Mouse (Mus musculus) intestine, postnatal 0 days (tissue): ENCODE results near the gene Hykk. TPM values are rescaled to one million over a fixed set of nuclear protein-coding genes. Genes with fewer than 3 reads are reported as not detected.

Source experiments
- ATAC-seq: fragments of 200-750 bp; cut with Nextera tagmentation; 2 replicates; pipeline ENCODE4 v1.8.0; 2017; ENCODE audit warnings: mild to moderate bottlenecking, moderate TSS enrichment, moderate library complexity
- H3K27ac ChIP-seq: fragments of 300-500 bp; sonication (generic); 2 replicates; pipeline ENCODE4 v1.5.1; 2014; ENCODE audit warnings: mild to moderate bottlenecking, low read depth, low read length, moderate library complexity
- H3K27me3 ChIP-seq: fragments of 300-500 bp; sonication (generic); replicated peaks from 2 replicates; pipeline ENCODE4 v1.6.1; 2014; ENCODE audit warnings: low read length, mixed read lengths; ENCODE audit not compliant: control insufficient read depth, insufficient read depth
- H3K36me3 ChIP-seq: fragments of 300-500 bp; sonication (generic); 2 replicates; pipeline ENCODE4 v1.6.1; 2014; ENCODE audit warnings: mild to moderate bottlenecking, moderate library complexity; ENCODE audit not compliant: control insufficient read depth, insufficient read depth
- H3K4me1 ChIP-seq: fragments of 300-500 bp; sonication (generic); replicated peaks from 2 replicates; pipeline ENCODE4 v1.6.1; 2014; ENCODE audit warnings: antibody characterized with exemption, low read length, mixed read lengths; ENCODE audit not compliant: control insufficient read depth, insufficient read depth
- H3K4me2 ChIP-seq: fragments of 300-500 bp; sonication (generic); replicated peaks from 2 replicates; pipeline ENCODE4 v1.6.1; 2014; ENCODE audit warnings: low read depth, mild to moderate bottlenecking, moderate library complexity
- H3K4me3 ChIP-seq: fragments of 300-500 bp; sonication (generic); 2 replicates; pipeline ENCODE4 v1.5.1; 2014; ENCODE audit warnings: low read depth, low read length
- H3K9ac ChIP-seq: fragments of 300-500 bp; sonication (generic); 2 replicates; pipeline ENCODE4 v1.6.1; 2014; ENCODE audit warnings: mild to moderate bottlenecking, low read depth, low read length
- H3K9me3 ChIP-seq: fragments of 300-500 bp; sonication (generic); 2 replicates; pipeline ENCODE4 v1.6.1; 2016; ENCODE audit warnings: mixed run types; ENCODE audit not compliant: control insufficient read depth
- CTCF ChIP-seq: sonication (generic); IDR thresholded peaks from 2 replicates; pipeline ENCODE4 v1.5.1; 2016; ENCODE audit warnings: low read depth, mild to moderate bottlenecking, control low read depth, antibody characterized with exemption, moderate library complexity
- WGBS: fragments of 180-500 bp; shearing (Covaris S2); extraction: QIAGEN DNeasy Blood & Tissue Kit; methylation state at CpG from one replicate; pipeline ENCODE4 v1.1.7; 2014; 5-methylcytosine and 5-hydroxymethylcytosine counted together
- polyA plus RNA-seq: library from polyadenylated mRNA; unstranded; fragments of >200 nt; fragmentation: Nextera tagmentation; extraction: Ambion mirVana; gene quantifications from 2 replicates; pipeline ENCODE4 v1.2.1, GENCODE M21; 2015

The Hykk gene
- polyA plus RNA-seq, 1 experiment from 2014 or later, result 1.2 TPM

DNA sequence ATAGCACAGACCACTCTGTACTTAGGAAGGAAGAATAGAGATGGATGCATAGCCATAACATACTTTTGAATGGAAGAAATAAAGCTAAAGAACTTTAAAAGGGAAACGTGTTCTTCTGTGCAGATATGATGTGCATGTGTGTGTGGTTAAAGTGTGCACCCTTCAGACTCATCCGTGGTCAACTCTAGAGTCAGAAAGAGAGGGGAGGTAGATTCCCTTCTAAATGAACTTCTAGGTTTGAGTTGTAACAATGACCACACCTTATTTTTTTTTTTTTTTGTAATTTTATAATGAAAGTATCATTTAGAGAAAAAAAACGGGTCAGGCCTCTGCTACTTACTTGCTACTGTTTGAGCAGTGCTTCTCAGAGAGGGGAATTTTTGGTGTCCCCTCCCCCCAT, 73.3 kb downstream of the Hykk start:
- H3K4me3 ChIP-seq, result no peak overlapping the region
- H3K9ac ChIP-seq, result no peak overlapping the region
- no peak overlapping the region for H3K4me2 ChIP-seq
- no peak overlapping the region for H3K27ac ChIP-seq
- ATAC-seq, result no peak
- no peak for TF ChIP-seq CTCF
- no peaks in the 10 kb centered on the region for H3K4me1 ChIP-seq
- H3K9me3 ChIP-seq, result no peaks in the 10 kb centered on the region
- H3K27me3 ChIP-seq, result no peaks in the 10 kb centered on the region
- H3K36me3 ChIP-seq, result no peaks in the 10 kb centered on the region
- WGBS, result 72% methylated on average over 3 of the region's 3 CpGs

DNA sequence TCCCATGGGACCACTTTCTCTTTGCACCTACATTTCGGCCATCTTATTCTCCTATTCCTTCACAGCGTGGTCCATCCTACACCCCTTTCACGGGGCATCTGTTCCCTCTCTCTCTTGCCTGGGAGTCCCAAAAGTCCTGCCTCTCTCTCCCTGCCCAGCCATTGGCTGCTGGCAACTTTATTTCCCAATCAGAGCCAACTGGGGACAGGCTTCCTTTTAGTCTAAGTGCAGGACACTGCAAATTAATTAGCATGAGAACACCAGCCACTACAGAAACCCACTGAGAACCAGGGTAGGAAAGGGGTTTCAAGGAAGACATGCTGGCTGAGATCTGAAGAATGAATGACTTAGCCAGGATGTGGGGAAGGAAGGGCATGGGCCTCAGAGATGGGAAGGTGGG, 77.3 kb downstream of the Hykk start:
- Histone ChIP-seq H3K4me2 (no peak overlapping the region), H3K36me3 (no peaks in the 10 kb centered on the region), H3K4me3 (no peak overlapping the region), H3K9me3 (no peaks in the 10 kb centered on the region), H3K27ac (no peak overlapping the region), H3K4me1 (no peaks in the 10 kb centered on the region), H3K9ac (no peak overlapping the region), H3K27me3 (no peaks in the 10 kb centered on the region)
- no peak for ATAC-seq
- 59% methylated on average over 3 of the region's 3 CpGs for WGBS
- no peak for TF ChIP-seq CTCF

DNA sequence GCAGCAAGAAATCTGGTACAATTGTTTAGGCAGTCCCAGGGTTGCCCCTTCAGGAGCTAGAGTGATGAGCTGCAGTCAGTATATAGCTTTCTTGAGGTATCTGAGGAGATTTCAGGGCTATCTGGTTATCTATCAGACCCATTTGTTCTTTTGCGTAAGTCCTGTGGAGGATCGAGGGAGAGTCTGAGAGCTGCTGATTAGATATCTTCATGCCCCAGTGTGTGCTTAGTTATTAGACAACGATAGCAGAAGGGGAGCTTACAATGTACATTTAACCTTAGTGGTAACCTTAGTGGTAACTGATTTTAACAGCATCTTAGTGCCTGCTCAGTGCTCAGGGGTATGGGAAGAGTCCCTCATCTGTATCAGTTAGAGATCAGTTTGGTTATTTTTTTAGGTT, 78.6 kb downstream of the Hykk start:
- no peak overlapping the region for H3K9ac ChIP-seq
- WGBS, result 51% methylated on average over 3 of the region's 3 CpGs
- H3K9me3 ChIP-seq, result no peaks in the 10 kb centered on the region
- no peak for TF ChIP-seq CTCF
- no peak overlapping the region for H3K4me2 ChIP-seq
- H3K4me3 ChIP-seq, result no peak overlapping the region
- H3K36me3 ChIP-seq, result no peaks in the 10 kb centered on the region
- no peak for ATAC-seq
- H3K4me1 ChIP-seq, result no peaks in the 10 kb centered on the region
- no peak overlapping the region for H3K27ac ChIP-seq
- no peaks in the 10 kb centered on the region for H3K27me3 ChIP-seq

Other genes starting within 250 kb of the Hykk start
- gene Dnaja4, start 218.4 kb upstream of the Hykk start, polyA plus RNA-seq, result 3.4 and 4.0 TPM in 2 replicates
- 108 and 111 TPM in 2 replicates for gene Wdr61, start 182.8 kb upstream of the Hykk start, polyA plus RNA-seq
- 3.2 and 3.5 TPM in 2 replicates for gene Crabp1, start 152.5 kb upstream of the Hykk start, polyA plus RNA-seq
- gene Ireb2, start 53.5 kb upstream of the Hykk start, polyA plus RNA-seq, result 17.7 and 19.6 TPM in 2 replicates
- 239 and 257 TPM in 2 replicates for gene Psma4, start 33.5 kb downstream of the Hykk start, polyA plus RNA-seq
- gene AY074887, start 33.7 kb downstream of the Hykk start, polyA plus RNA-seq, result 0.41 and 0.47 TPM in 2 replicates
- gene Chrna5, start 63.6 kb downstream of the Hykk start, polyA plus RNA-seq, result 1.0 and 1.3 TPM in 2 replicates
- gene Chrna3, start 109.3 kb downstream of the Hykk start, polyA plus RNA-seq, result 5.3 and 5.4 TPM in 2 replicates
- gene Chrnb4, start 131.5 kb downstream of the Hykk start, polyA plus RNA-seq, result 2.3 and 3.1 TPM in 2 replicates
- 17.0 TPM in 2 replicates for gene Ube2q2, start 231.6 kb downstream of the Hykk start, polyA plus RNA-seq